Mouse (Mus musculus) olfactory bulb, adult 2 months (tissue): Measurements from ENCODE around the gene Polr1c.

ENCODE experiments used
- CTCF ChIP-seq: fragments of 200-500 bp; IDR thresholded peaks from 2 replicates; pipeline ENCODE4 v1.5.1; 2012; ENCODE audit warnings: low read depth, mild to moderate bottlenecking, low read length, moderate library complexity; ENCODE audit not compliant: insufficient read depth
- POLR2A ChIP-seq: fragments of 200-500 bp; IDR thresholded peaks from 2 replicates; pipeline ENCODE4 v1.6.1; 2012; ENCODE audit warnings: mild to moderate bottlenecking, low read depth, low read length, moderate library complexity; ENCODE audit not compliant: insufficient read depth

DNA sequence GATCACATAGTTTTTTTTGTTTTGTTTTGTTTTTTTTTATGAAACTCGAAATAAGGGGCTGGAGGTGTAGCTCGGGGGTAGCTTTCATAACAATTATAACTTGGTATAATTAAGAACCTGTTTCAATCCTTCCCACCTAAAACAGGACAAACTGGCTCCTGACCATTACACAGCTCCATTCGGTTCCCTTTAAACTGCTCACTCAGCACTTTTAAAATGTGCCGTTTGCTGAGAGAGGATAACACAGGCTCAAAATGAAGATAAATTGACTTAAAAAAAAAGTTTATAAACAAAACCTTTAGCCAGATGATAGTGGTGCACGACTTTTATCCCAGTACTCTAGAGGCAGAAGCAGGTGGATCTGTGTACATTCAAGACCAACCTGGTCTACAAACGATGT lies 37.6 kb upstream of the Polr1c start:
- TF ChIP-seq CTCF (no peak), POLR2A (no peak)
